In the genomic region with DNA sequence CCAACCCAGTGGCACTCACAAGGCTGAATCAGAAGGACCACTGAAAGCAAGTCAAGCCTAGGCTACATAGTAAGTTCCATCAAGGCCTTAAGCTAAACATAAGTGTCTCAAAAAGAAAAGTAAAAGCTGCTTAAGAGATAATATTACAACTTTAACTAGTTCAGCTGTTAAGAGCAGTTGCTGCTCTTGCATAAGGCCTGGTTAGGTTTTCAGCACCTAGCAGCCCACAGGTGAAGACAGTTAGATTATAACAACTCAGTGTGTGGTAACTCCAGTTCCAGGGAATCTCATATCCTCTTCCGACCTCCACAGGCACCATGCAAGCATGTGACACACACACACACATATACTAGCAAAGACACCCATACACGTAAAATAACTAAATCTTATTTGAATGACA, we compare ENCODE assay signal across 22 mouse cellular contexts. TPM values are rescaled to one million over a fixed set of nuclear protein-coding genes. Genes with fewer than 3 reads are reported as not detected.
DNase-seq lines count a peak whose midpoint lies in the region; ATAC-seq and TF ChIP-seq lines count a peak whose summit lies in the region.
"Had no signal": no experiment of that assay in that cellular context is flagged by ENCODE, and none has a peak within 500 bp of the region (broad histone marks: within the 10 kb centered on the region; RNA-seq: fewer than 3 reads in every experiment).

No protein-coding gene starts in this region.

- WGBS in kidney, embryonic 16.5 days: 76% methylated on average over 2 of the region's 2 CpGs
- 65% methylated on average over 2 of the region's 2 CpGs for WGBS in lung, postnatal 0 days
- WGBS in lung, adult 2 months: 71% methylated on average over 2 of the region's 2 CpGs

- no peak for ATAC-seq in kidney, embryonic 16.5 days (ENCODE audit: low FRiP score, low TSS enrichment)
- no peak for ATAC-seq in lung, postnatal 0 days
- ATAC-seq: forebrain, embryonic 14.5 days had no signal

- no peaks in the 10 kb centered on the region for H3K27me3 ChIP-seq in kidney, embryonic 16.5 days (ENCODE audit: insufficient read depth, low read length)
- H3K27me3 ChIP-seq in lung, postnatal 0 days (replicated peaks; ENCODE audit: insufficient read depth, low read length): no peaks in the 10 kb centered on the region
- H3K27me3 ChIP-seq: midbrain, embryonic 12.5 days had no signal

- H3K9me3 ChIP-seq in kidney, embryonic 16.5 days (ENCODE audit: low read length): no peaks in the 10 kb centered on the region
- H3K9me3 ChIP-seq in lung, postnatal 0 days (ENCODE audit: low read length): no peaks in the 10 kb centered on the region
- H3K9me3 ChIP-seq: heart, embryonic 10.5 days; hindbrain, embryonic 10.5 days; midbrain, embryonic 12.5 days had no signal

- no peak overlapping the region for H3K4me2 ChIP-seq in kidney, embryonic 16.5 days (replicated peaks; ENCODE audit: low read depth, low read length)
- no peak overlapping the region for H3K4me2 ChIP-seq in lung, postnatal 0 days (replicated peaks; ENCODE audit: low read depth, low read length)
- H3K4me2 ChIP-seq: midbrain, embryonic 12.5 days had no signal

- no peaks in the 10 kb centered on the region for H3K36me3 ChIP-seq in kidney, embryonic 16.5 days (ENCODE audit: insufficient read depth, low read length)
- no peaks in the 10 kb centered on the region for H3K36me3 ChIP-seq in lung, postnatal 0 days (ENCODE audit: insufficient read depth, low read length)
- H3K36me3 ChIP-seq: midbrain, embryonic 12.5 days had no signal

- DNase-seq in gastrocnemius, adult 2 months: no peak
- no peak for DNase-seq in gastrocnemius, postnatal 14 days
- DNase-seq in kidney, postnatal 25 days: no peak
- DNase-seq in lung, postnatal 0 days (ENCODE audit: low spot score): no peak
- DNase-seq in lung, adult 2 months: no peak
- DNase-seq in cerebellum, postnatal 36 days: no peak
- DNase-seq: adrenal gland, postnatal 14 days; cerebellum, adult 8-10 months; heart, postnatal 10 days; kidney, adult 9 months; layer of hippocampus, postnatal 36 days; thymus, adult 18-20 months; thymus, postnatal 36 days had no signal

- TF ChIP-seq CTCF in gastrocnemius, adult 2 months (IDR thresholded peaks at IDR 0.05): no peak
- TF ChIP-seq CTCF in lung, postnatal 0 days (IDR thresholded peaks at IDR 0.05): no peak
- no peak for TF ChIP-seq CTCF in lung, adult 2 months (IDR thresholded peaks at IDR 0.05; ENCODE audit: insufficient read depth, low read length)

- H3K27ac ChIP-seq in gastrocnemius, adult 2 months: peak overlapping the region; percentile 51; the same call in 1 of the 2 replicates
- peak overlapping the region; percentile 3; the same call in 1 of the 2 replicates for H3K27ac ChIP-seq in kidney, embryonic 16.5 days (ENCODE audit: low read length)
- H3K27ac ChIP-seq in lung, postnatal 0 days (ENCODE audit: low read length): peak overlapping the region; percentile 20; the same call in 1 of the 2 replicates
- H3K27ac ChIP-seq: heart, embryonic 10.5 days; hindbrain, embryonic 10.5 days; midbrain, embryonic 12.5 days had no signal

- H3K9ac ChIP-seq in kidney, embryonic 16.5 days (replicated peaks; ENCODE audit: low read length): no peak overlapping the region
- no peak overlapping the region for H3K9ac ChIP-seq in lung, postnatal 0 days (replicated peaks; ENCODE audit: low read depth)
- H3K9ac ChIP-seq: midbrain, embryonic 12.5 days had no signal

- intact Hi-C loops in gastrocnemius, adult 2 months (cut with DNase I): loop anchor here (5.0 kb wide), 1 partner anchor 40 kb away; no protein-coding TSS in a partner anchor
- intact Hi-C loops in gastrocnemius, postnatal 14 days (cut with DNase I; ENCODE audit: low total_unique reads): no loop called here

- no peak for TF ChIP-seq POLR2A in lung, adult 2 months (IDR thresholded peaks at IDR 0.05; ENCODE audit: borderline replicate concordance, extremely low read depth, low read depth, low read length)

- no peak for TF ChIP-seq EP300 in lung, postnatal 0 days (IDR thresholded peaks at IDR 0.05)

- H3K4me3 ChIP-seq in gastrocnemius, adult 2 months: no peak overlapping the region
- no peak overlapping the region for H3K4me3 ChIP-seq in kidney, embryonic 16.5 days (ENCODE audit: low read length)
- H3K4me3 ChIP-seq in lung, postnatal 0 days (ENCODE audit: low read depth, low read length): no peak overlapping the region
- H3K4me3 ChIP-seq in lung, adult 2 months (replicated peaks; ENCODE audit: extremely low read depth, low read depth, low read length): no peak overlapping the region
- H3K4me3 ChIP-seq: heart, embryonic 10.5 days; hindbrain, embryonic 10.5 days; midbrain, embryonic 12.5 days had no signal

- peaks cover 23% of the 10 kb centered on the region for H3K4me1 ChIP-seq in kidney, embryonic 16.5 days (ENCODE audit: insufficient read depth, low read length)
- H3K4me1 ChIP-seq in lung, postnatal 0 days (ENCODE audit: insufficient read depth, low read depth, low read length): peaks cover 3% of the 10 kb centered on the region; the same call in 1 of the 2 replicates
- peaks cover 4% of the 10 kb centered on the region for H3K4me1 ChIP-seq in lung, adult 2 months (ENCODE audit: control insufficient read depth, insufficient read depth, low read length)
- H3K4me1 ChIP-seq: heart, embryonic 10.5 days; hindbrain, embryonic 10.5 days had no signal

RNA-seq across cellular contexts. Expression of gene Cbx5, which starts 12.0 kb away (rescaled TPM):
- total RNA-seq in gastrocnemius, adult 2 months (2021): 10 to 100 TPM; 24.4 to 36.6 TPM
- 10 to 100 TPM; 29.9 to 41.5 TPM for total RNA-seq in gastrocnemius, postnatal 14 days (2021)
- polyA plus RNA-seq in kidney, embryonic 16.5 days (2015; fragmentation: Nextera tagmentation; extraction: Ambion mirVana): 109 and 120 TPM in 2 replicates
- 27.8 and 29.4 TPM in 2 replicates for polyA plus RNA-seq in lung, postnatal 0 days (2015; fragmentation: Nextera tagmentation; extraction: Ambion mirVana)
- 12.2 and 20.0 TPM in 2 replicates for polyA plus RNA-seq in lung, adult 2 months (2012; rRNA removed)

RNA-seq across cellular contexts. Expression of gene Hnrnpa1, which starts 12.7 kb away (rescaled TPM):
- total RNA-seq in gastrocnemius, adult 2 months (2021): 10 to 100 TPM; 93.9 to 98.7 TPM
- 100 to 1,000 TPM; 110 to 114 TPM for total RNA-seq in gastrocnemius, postnatal 14 days (2021)
- 831 and 924 TPM in 2 replicates for polyA plus RNA-seq in kidney, embryonic 16.5 days (2015; fragmentation: Nextera tagmentation; extraction: Ambion mirVana)
- polyA plus RNA-seq in lung, postnatal 0 days (2015; fragmentation: Nextera tagmentation; extraction: Ambion mirVana): 200 and 211 TPM in 2 replicates
- 49.1 and 93.5 TPM in 2 replicates for polyA plus RNA-seq in lung, adult 2 months (2012; rRNA removed)

RNA-seq across cellular contexts. Expression of gene Nfe2, which starts 30.6 kb away (rescaled TPM):
- not detected for total RNA-seq in gastrocnemius, adult 2 months (2021)
- not detected for total RNA-seq in gastrocnemius, postnatal 14 days (2021)
- polyA plus RNA-seq in kidney, embryonic 16.5 days (2015; fragmentation: Nextera tagmentation; extraction: Ambion mirVana): 3.8 and 4.2 TPM in 2 replicates
- 10.5 and 11.2 TPM in 2 replicates for polyA plus RNA-seq in lung, postnatal 0 days (2015; fragmentation: Nextera tagmentation; extraction: Ambion mirVana)
- polyA plus RNA-seq in lung, adult 2 months (2012; rRNA removed): 7.7 and 14.1 TPM in 2 replicates
- total RNA-seq: gastrocnemius, adult 8-10 months; layer of hippocampus, adult 18-20 months; left cerebral cortex, postnatal 10 days had no signal
- polyA plus RNA-seq: frontal cortex, adult 2 months had no signal

RNA-seq across cellular contexts. Expression of gene Copz1, which starts 44.9 kb away (rescaled TPM):
- total RNA-seq in gastrocnemius, adult 2 months (2021): 10 to 100 TPM; 38.5 to 41.4 TPM
- total RNA-seq in gastrocnemius, postnatal 14 days (2021): 10 to 100 TPM; 38.0 to 38.5 TPM
- polyA plus RNA-seq in kidney, embryonic 16.5 days (2015; fragmentation: Nextera tagmentation; extraction: Ambion mirVana): 324 and 333 TPM in 2 replicates
- 162 and 163 TPM in 2 replicates for polyA plus RNA-seq in lung, postnatal 0 days (2015; fragmentation: Nextera tagmentation; extraction: Ambion mirVana)
- polyA plus RNA-seq in lung, adult 2 months (2012; rRNA removed): 55.1 and 86.2 TPM in 2 replicates
